Mouse (Mus musculus): ENCODE measurements at regions not wholly inside any gene's neighbourhood (a gene's known extent, or its start where the extent isn't known, plus 50 kb on each side); places are given as distances from the start of the nearest gene placed in this dataset.

DNA sequence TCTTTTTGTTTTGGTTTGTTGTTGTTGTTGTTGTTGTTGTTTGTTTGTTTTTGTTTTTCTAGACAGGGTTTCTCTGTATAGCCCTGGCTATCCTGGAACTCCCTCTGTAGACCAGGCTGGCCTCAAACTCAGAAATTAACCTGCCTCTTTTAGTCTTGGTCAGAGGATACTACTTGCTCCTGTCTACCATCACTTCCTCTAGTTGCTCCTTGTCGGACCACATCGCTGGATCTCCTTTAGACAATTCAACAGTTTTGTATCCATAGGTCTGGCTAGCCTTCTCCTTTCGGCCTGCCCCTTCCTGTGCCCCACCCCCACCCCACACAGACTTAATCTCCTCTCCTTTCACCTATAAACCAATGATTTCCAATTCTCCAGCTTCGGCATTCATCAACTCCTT, 77.2 kb upstream of the Cadm1 start:
- no peak overlapping the region for H3K27ac ChIP-seq (ENCODE audit: control insufficient read depth, insufficient read depth, low read depth, low read length, poor library complexity)
- no peak overlapping the region for H3K4me3 ChIP-seq (replicated peaks; ENCODE audit: control insufficient read depth, low read depth, low read length)
- TF ChIP-seq CTCF (IDR thresholded peaks at IDR 0.05; ENCODE audit: control insufficient read depth, insufficient read depth, low read length) (no peak), POLR2A (IDR thresholded peaks at IDR 0.05; ENCODE audit: borderline replicate concordance, control insufficient read depth, low read depth, low read length) (no peak)
- H3K4me1 ChIP-seq (ENCODE audit: control insufficient read depth, insufficient read depth, low read length): no peaks in the 10 kb centered on the region
- 62% methylated on average over 4 of the region's 4 CpGs for WGBS

DNA sequence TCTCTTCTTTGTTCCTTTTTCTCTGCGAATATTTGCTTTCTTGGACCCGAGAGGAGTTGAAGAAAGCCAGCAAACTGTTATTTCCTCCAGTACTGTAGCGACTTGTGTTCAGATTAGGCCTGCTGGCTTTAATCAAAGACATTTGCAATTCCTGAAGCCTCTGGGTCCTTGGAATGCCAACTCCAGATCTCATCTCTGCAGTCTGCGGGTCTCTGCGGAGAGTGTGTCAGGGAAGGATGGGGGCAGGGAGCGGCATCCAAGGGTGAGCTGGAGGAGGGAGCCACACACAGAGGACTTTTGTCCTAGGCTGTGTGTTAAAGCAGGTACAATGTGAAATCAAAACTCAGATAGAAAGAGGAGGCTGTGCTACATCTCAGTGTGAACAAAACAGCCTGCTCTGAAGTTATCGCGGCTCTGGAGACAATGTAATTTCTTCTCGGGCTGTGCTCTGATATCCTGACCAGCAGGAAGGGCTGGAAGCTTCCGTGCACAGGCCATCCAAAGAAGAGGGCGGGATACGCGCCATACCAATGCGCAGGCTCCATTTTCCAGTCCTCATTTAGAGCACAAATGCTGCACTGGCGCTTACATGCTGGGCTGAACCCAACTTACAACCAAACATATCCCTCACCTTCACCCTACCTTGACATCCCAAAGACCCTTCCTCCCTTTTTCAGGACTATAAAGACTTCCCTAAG, 71.1 kb upstream of the Cadm1 start:
- TF ChIP-seq POLR2A (IDR thresholded peaks at IDR 0.05; ENCODE audit: borderline replicate concordance, control insufficient read depth, low read depth, low read length) (no peak), CTCF (IDR thresholded peaks at IDR 0.05; ENCODE audit: control insufficient read depth, insufficient read depth, low read length) (no peak)
- Histone ChIP-seq H3K4me1 (ENCODE audit: control insufficient read depth, insufficient read depth, low read length) (no peaks in the 10 kb centered on the region), H3K4me3 (replicated peaks; ENCODE audit: control insufficient read depth, low read depth, low read length) (no peak overlapping the region), H3K27ac (ENCODE audit: control insufficient read depth, insufficient read depth, low read depth, low read length, poor library complexity) (no peak overlapping the region)
- WGBS: 57% methylated on average over 15 of the region's 15 CpGs

GRCm38 (mm10) chr9:47459461-47460049, 70.4 kb upstream of the Cadm1 start:
- TF ChIP-seq CTCF (IDR thresholded peaks at IDR 0.05; ENCODE audit: control insufficient read depth, insufficient read depth, low read length) (no peak), POLR2A (IDR thresholded peaks at IDR 0.05; ENCODE audit: borderline replicate concordance, control insufficient read depth, low read depth, low read length) (no peak)
- H3K4me3 ChIP-seq (replicated peaks; ENCODE audit: control insufficient read depth, low read depth, low read length): no peak overlapping the region
- no peak overlapping the region for H3K27ac ChIP-seq (ENCODE audit: control insufficient read depth, insufficient read depth, low read depth, low read length, poor library complexity)
- no peaks in the 10 kb centered on the region for H3K4me1 ChIP-seq (ENCODE audit: control insufficient read depth, insufficient read depth, low read length)
- WGBS: 67% methylated on average over 8 of the region's 8 CpGs

- TF ChIP-seq POLR2A (IDR thresholded peaks at IDR 0.05; ENCODE audit: borderline replicate concordance, control insufficient read depth, low read depth, low read length) (no peak), CTCF (IDR thresholded peaks at IDR 0.05; ENCODE audit: control insufficient read depth, insufficient read depth, low read length) (no peak)
- WGBS: 80% methylated on average over 15 of the region's 15 CpGs
- H3K4me3 ChIP-seq (replicated peaks; ENCODE audit: control insufficient read depth, low read depth, low read length): no peak overlapping the region
- H3K27ac ChIP-seq (ENCODE audit: control insufficient read depth, insufficient read depth, low read depth, low read length, poor library complexity): no peak overlapping the region
- H3K4me1 ChIP-seq (ENCODE audit: control insufficient read depth, insufficient read depth, low read length): no peaks in the 10 kb centered on the region
Measured at GRCm38 (mm10) chr9:47460241-47460640, 69.7 kb upstream of the Cadm1 start.

- TF ChIP-seq CTCF (IDR thresholded peaks at IDR 0.05; ENCODE audit: control insufficient read depth, insufficient read depth, low read length): no peak
- no peak for TF ChIP-seq POLR2A (IDR thresholded peaks at IDR 0.05; ENCODE audit: borderline replicate concordance, control insufficient read depth, low read depth, low read length)
- 60% methylated on average over 3 of the region's 3 CpGs for WGBS
- no peaks in the 10 kb centered on the region for H3K4me1 ChIP-seq (ENCODE audit: control insufficient read depth, insufficient read depth, low read length)
- H3K4me3 ChIP-seq (replicated peaks; ENCODE audit: control insufficient read depth, low read depth, low read length): no peak overlapping the region
- no peak overlapping the region for H3K27ac ChIP-seq (ENCODE audit: control insufficient read depth, insufficient read depth, low read depth, low read length, poor library complexity)
Measured at GRCm38 (mm10) chr9:47461915-47462314, 68.1 kb upstream of the Cadm1 start.

GRCm38 (mm10) chr9:47466767-47467166, 63.2 kb upstream of the Cadm1 start:
- TF ChIP-seq POLR2A (IDR thresholded peaks at IDR 0.05; ENCODE audit: borderline replicate concordance, control insufficient read depth, low read depth, low read length): no peak
- no peak for TF ChIP-seq CTCF (IDR thresholded peaks at IDR 0.05; ENCODE audit: control insufficient read depth, insufficient read depth, low read length)

GRCm38 (mm10) chr9:47467815-47468214, 62.2 kb upstream of the Cadm1 start:
- H3K27ac ChIP-seq (ENCODE audit: control insufficient read depth, insufficient read depth, low read depth, low read length, poor library complexity): no peak overlapping the region
- no peak for TF ChIP-seq CTCF (IDR thresholded peaks at IDR 0.05; ENCODE audit: control insufficient read depth, insufficient read depth, low read length)
- no peak for TF ChIP-seq POLR2A (IDR thresholded peaks at IDR 0.05; ENCODE audit: borderline replicate concordance, control insufficient read depth, low read depth, low read length)
- H3K4me3 ChIP-seq (replicated peaks; ENCODE audit: control insufficient read depth, low read depth, low read length): no peak overlapping the region
- 83% methylated on average over 9 of the region's 9 CpGs for WGBS
- H3K4me1 ChIP-seq (ENCODE audit: control insufficient read depth, insufficient read depth, low read length): no peaks in the 10 kb centered on the region

More at GRCm38 (mm10) chr9:47466767-47467166, 63.2 kb upstream of the Cadm1 start:
- 81% methylated on average over 3 of the region's 3 CpGs for WGBS
- no peak overlapping the region for H3K4me3 ChIP-seq (replicated peaks; ENCODE audit: control insufficient read depth, low read depth, low read length)
- H3K4me1 ChIP-seq (ENCODE audit: control insufficient read depth, insufficient read depth, low read length): no peaks in the 10 kb centered on the region
- H3K27ac ChIP-seq (ENCODE audit: control insufficient read depth, insufficient read depth, low read depth, low read length, poor library complexity): no peak overlapping the region

DNA sequence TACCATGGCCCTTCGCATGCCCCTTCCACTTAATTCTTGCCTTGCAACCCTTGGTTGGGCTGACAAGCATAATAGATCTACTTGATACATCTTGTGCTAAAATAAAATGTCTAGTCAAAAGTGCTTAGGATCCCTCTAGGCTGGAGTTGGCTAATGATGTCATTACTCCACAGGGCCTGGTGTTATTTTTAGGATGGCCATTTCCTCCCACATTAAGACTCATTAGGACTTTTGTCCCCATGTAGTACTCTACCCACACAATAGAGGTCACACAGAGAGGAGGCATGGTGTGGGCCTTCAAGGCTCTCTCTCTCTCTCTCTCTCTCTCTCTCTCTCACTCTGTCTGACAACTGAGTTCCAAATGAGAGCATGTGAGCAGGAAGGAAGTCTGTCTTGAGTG, 60.4 kb upstream of the Cadm1 start:
- TF ChIP-seq POLR2A (IDR thresholded peaks at IDR 0.05; ENCODE audit: borderline replicate concordance, control insufficient read depth, low read depth, low read length) (no peak), CTCF (IDR thresholded peaks at IDR 0.05; ENCODE audit: control insufficient read depth, insufficient read depth, low read length) (no peak)
- H3K27ac ChIP-seq (ENCODE audit: control insufficient read depth, insufficient read depth, low read depth, low read length, poor library complexity): no peak overlapping the region

More for the DNA sequence above, 60.4 kb upstream of the Cadm1 start:
- 76% methylated on average over 1 of the region's 1 CpGs for WGBS
- H3K4me1 ChIP-seq (ENCODE audit: control insufficient read depth, insufficient read depth, low read length): no peaks in the 10 kb centered on the region
- no peak overlapping the region for H3K4me3 ChIP-seq (replicated peaks; ENCODE audit: control insufficient read depth, low read depth, low read length)

Measured in bone marrow, adult 2 months (tissue).